Mouse (Mus musculus): ENCODE results near the gene Mysm1. TPM values are rescaled to one million over a fixed set of nuclear protein-coding genes. Genes with fewer than 3 reads are reported as not detected.

Mysm1 gene
- polyA plus RNA-seq, 1 experiment from 2014 or later, result 28.6 TPM

- H3K4me3 ChIP-seq (replicated peaks), result no peak overlapping the region
- H3K4me2 ChIP-seq (replicated peaks), result no peak overlapping the region
- ATAC-seq (ENCODE audit: insufficient number of reproducible peaks, low FRiP score, low TSS enrichment, low read depth), result no peak
- no peaks in the 10 kb centered on the region for H3K36me3 ChIP-seq
- H3K9me3 ChIP-seq (replicated peaks), result no peaks in the 10 kb centered on the region
- H3K4me1 ChIP-seq, result no peaks in the 10 kb centered on the region
- H3K27me3 ChIP-seq, result no peaks in the 10 kb centered on the region
- WGBS, result 80% methylated on average over 6 of the region's 6 CpGs
- no peak overlapping the region for H3K27ac ChIP-seq (replicated peaks)
- no peak overlapping the region for H3K9ac ChIP-seq
These were observed 26.4 kb upstream of the Mysm1 start for GRCm38 (mm10) chr4:95005251-95005830.

- ATAC-seq (ENCODE audit: insufficient number of reproducible peaks, low FRiP score, low TSS enrichment, low read depth), result no peak
- no peak overlapping the region for H3K4me3 ChIP-seq (replicated peaks)
- H3K4me1 ChIP-seq, result no peaks in the 10 kb centered on the region
- H3K27me3 ChIP-seq, result no peaks in the 10 kb centered on the region
- H3K4me2 ChIP-seq (replicated peaks), result no peak overlapping the region
- no peak overlapping the region for H3K27ac ChIP-seq (replicated peaks)
- no peak overlapping the region for H3K9ac ChIP-seq
- H3K9me3 ChIP-seq (replicated peaks), result no peaks in the 10 kb centered on the region
- no peaks in the 10 kb centered on the region for H3K36me3 ChIP-seq
- WGBS, result 36% methylated on average over 6 of the region's 6 CpGs
These were observed 22.3 kb upstream of the Mysm1 start for GRCm38 (mm10) chr4:95001043-95001775.

- H3K36me3 ChIP-seq, result no peaks in the 10 kb centered on the region
- H3K9ac ChIP-seq, result no peak overlapping the region
- H3K4me1 ChIP-seq, result no peaks in the 10 kb centered on the region
- H3K4me3 ChIP-seq (replicated peaks), result no peak overlapping the region
- H3K27ac ChIP-seq (replicated peaks), result no peak overlapping the region
- WGBS, result 74% methylated on average over 1 of the region's 1 CpGs
- no peaks in the 10 kb centered on the region for H3K27me3 ChIP-seq
- H3K9me3 ChIP-seq (replicated peaks), result no peaks in the 10 kb centered on the region
- no peak overlapping the region for H3K4me2 ChIP-seq (replicated peaks)
- ATAC-seq (ENCODE audit: insufficient number of reproducible peaks, low FRiP score, low TSS enrichment, low read depth), result no peak
These were observed 21.2 kb upstream of the Mysm1 start for GRCm38 (mm10) chr4:95000147-95000546.

GRCm38 (mm10) chr4:94999249-94999648 is 20.3 kb upstream of the Mysm1 start:
- no peaks in the 10 kb centered on the region for H3K36me3 ChIP-seq
- no peak overlapping the region for H3K4me2 ChIP-seq (replicated peaks)
- no peaks in the 10 kb centered on the region for H3K27me3 ChIP-seq
- no peak for ATAC-seq (ENCODE audit: insufficient number of reproducible peaks, low FRiP score, low TSS enrichment, low read depth)
- no peak overlapping the region for H3K4me3 ChIP-seq (replicated peaks)
- H3K27ac ChIP-seq (replicated peaks), result no peak overlapping the region
- H3K9ac ChIP-seq, result no peak overlapping the region
- WGBS, result 68% methylated on average over 3 of the region's 3 CpGs
- H3K9me3 ChIP-seq (replicated peaks), result no peaks in the 10 kb centered on the region
- H3K4me1 ChIP-seq, result no peaks in the 10 kb centered on the region

- H3K4me2 ChIP-seq (replicated peaks), result no peak overlapping the region
- no peaks in the 10 kb centered on the region for H3K4me1 ChIP-seq
- H3K36me3 ChIP-seq, result no peaks in the 10 kb centered on the region
- no peak overlapping the region for H3K9ac ChIP-seq
- no peak overlapping the region for H3K4me3 ChIP-seq (replicated peaks)
- no peaks in the 10 kb centered on the region for H3K9me3 ChIP-seq (replicated peaks)
- WGBS, result 71% methylated on average over 4 of the region's 4 CpGs
- no peak overlapping the region for H3K27ac ChIP-seq (replicated peaks)
- no peaks in the 10 kb centered on the region for H3K27me3 ChIP-seq
- no peak for ATAC-seq (ENCODE audit: insufficient number of reproducible peaks, low FRiP score, low TSS enrichment, low read depth)
These were observed 17.0 kb upstream of the Mysm1 start for GRCm38 (mm10) chr4:94995862-94996261.

GRCm38 (mm10) chr4:94990204-94990603 is 11.3 kb upstream of the Mysm1 start:
- Histone ChIP-seq H3K36me3 (no peaks in the 10 kb centered on the region), H3K27me3 (no peaks in the 10 kb centered on the region), H3K4me3 (replicated peaks) (no peak overlapping the region), H3K4me2 (replicated peaks) (no peak overlapping the region), H3K9me3 (replicated peaks) (no peaks in the 10 kb centered on the region), H3K27ac (replicated peaks) (no peak overlapping the region), H3K4me1 (no peaks in the 10 kb centered on the region), H3K9ac (no peak overlapping the region)
- ATAC-seq (ENCODE audit: insufficient number of reproducible peaks, low FRiP score, low TSS enrichment, low read depth), result no peak
- 29% methylated on average over 3 of the region's 3 CpGs for WGBS

- ATAC-seq (ENCODE audit: insufficient number of reproducible peaks, low FRiP score, low TSS enrichment, low read depth), result no peak
- H3K9me3 ChIP-seq (replicated peaks), result no peaks in the 10 kb centered on the region
- H3K4me2 ChIP-seq (replicated peaks), result no peak overlapping the region
- H3K27me3 ChIP-seq, result no peaks in the 10 kb centered on the region
- H3K4me1 ChIP-seq, result no peaks in the 10 kb centered on the region
- H3K4me3 ChIP-seq (replicated peaks), result no peak overlapping the region
- H3K9ac ChIP-seq, result no peak overlapping the region
- no peak overlapping the region for H3K27ac ChIP-seq (replicated peaks)
- no peaks in the 10 kb centered on the region for H3K36me3 ChIP-seq
- 35% methylated on average over 4 of the region's 4 CpGs for WGBS
These were observed 8.8 kb upstream of the Mysm1 start for GRCm38 (mm10) chr4:94987725-94988124.

GRCm38 (mm10) chr4:94979500-94979915 is 608 bp upstream of the Mysm1 start:
- Histone ChIP-seq H3K27ac (replicated peaks) (peak overlapping the region; percentile 93; the same call in 1 of the 2 replicates), H3K9me3 (replicated peaks) (no peaks in the 10 kb centered on the region)

GRCm38 (mm10) chr4:94973321-94973720 is 5.6 kb downstream of the Mysm1 start:
- H3K4me2 ChIP-seq (replicated peaks), result no peak overlapping the region
- WGBS, result 82% methylated on average over 2 of the region's 2 CpGs
- H3K9ac ChIP-seq, result no peak overlapping the region
- no peaks in the 10 kb centered on the region for H3K27me3 ChIP-seq
- H3K4me3 ChIP-seq (replicated peaks), result no peak overlapping the region
- H3K27ac ChIP-seq (replicated peaks), result no peak overlapping the region
- peaks cover 12% of the 10 kb centered on the region for H3K4me1 ChIP-seq
- no peaks in the 10 kb centered on the region for H3K9me3 ChIP-seq (replicated peaks)
- ATAC-seq (ENCODE audit: insufficient number of reproducible peaks, low FRiP score, low TSS enrichment, low read depth), result no peak
- peaks cover 26% of the 10 kb centered on the region for H3K36me3 ChIP-seq

More at GRCm38 (mm10) chr4:94979500-94979915, 608 bp upstream of the Mysm1 start:
- Histone ChIP-seq H3K9ac (peak overlapping the region; percentile 76), H3K4me2 (replicated peaks) (peak overlapping the region; percentile 64), H3K4me3 (replicated peaks) (peak overlapping the region; percentile 98), H3K27me3 (no peaks in the 10 kb centered on the region), H3K36me3 (peaks cover 11% of the 10 kb centered on the region; the same call in 1 of the 2 replicates), H3K4me1 (peaks cover 15% of the 10 kb centered on the region)
- 42% methylated on average over 4 of the region's 4 CpGs for WGBS
- no peak for ATAC-seq (ENCODE audit: insufficient number of reproducible peaks, low FRiP score, low TSS enrichment, low read depth)

- peaks cover 51% of the 10 kb centered on the region for H3K36me3 ChIP-seq
- no peaks in the 10 kb centered on the region for H3K4me1 ChIP-seq
- H3K4me2 ChIP-seq (replicated peaks), result no peak overlapping the region
- no peak overlapping the region for H3K4me3 ChIP-seq (replicated peaks)
- H3K27ac ChIP-seq (replicated peaks), result no peak overlapping the region
- ATAC-seq (ENCODE audit: insufficient number of reproducible peaks, low FRiP score, low TSS enrichment, low read depth), result no peak
- H3K9ac ChIP-seq, result no peak overlapping the region
- no peaks in the 10 kb centered on the region for H3K27me3 ChIP-seq
- H3K9me3 ChIP-seq (replicated peaks), result no peaks in the 10 kb centered on the region
- WGBS, result 78% methylated on average over 3 of the region's 3 CpGs
These were observed 26.1 kb downstream of the Mysm1 start for GRCm38 (mm10) chr4:94952773-94953172.

GRCm38 (mm10) chr4:94941221-94941855 is 37.6 kb downstream of the Mysm1 start:
- Histone ChIP-seq H3K4me1 (no peaks in the 10 kb centered on the region), H3K27me3 (no peaks in the 10 kb centered on the region), H3K27ac (replicated peaks) (no peak overlapping the region), H3K4me3 (replicated peaks) (no peak overlapping the region), H3K9ac (no peak overlapping the region), H3K36me3 (peaks cover 41% of the 10 kb centered on the region), H3K9me3 (replicated peaks) (no peaks in the 10 kb centered on the region), H3K4me2 (replicated peaks) (no peak overlapping the region)
- no peak for ATAC-seq (ENCODE audit: insufficient number of reproducible peaks, low FRiP score, low TSS enrichment, low read depth)
- WGBS, result 77% methylated on average over 11 of the region's 11 CpGs
